Mouse (Mus musculus): ENCODE measurements around the gene Pou2f1.

The Pou2f1 gene

GRCm38 (mm10) chr1:165874645-165875044 is 127.8 kb downstream of the Pou2f1 start:
- DNase-seq = no peak

GRCm38 (mm10) chr1:165868659-165869058 is 133.8 kb downstream of the Pou2f1 start:
- DNase-seq = no peak

GRCm38 (mm10) chr1:165866630-165867280 is 135.7 kb downstream of the Pou2f1 start:
- DNase-seq = no peak

DNA sequence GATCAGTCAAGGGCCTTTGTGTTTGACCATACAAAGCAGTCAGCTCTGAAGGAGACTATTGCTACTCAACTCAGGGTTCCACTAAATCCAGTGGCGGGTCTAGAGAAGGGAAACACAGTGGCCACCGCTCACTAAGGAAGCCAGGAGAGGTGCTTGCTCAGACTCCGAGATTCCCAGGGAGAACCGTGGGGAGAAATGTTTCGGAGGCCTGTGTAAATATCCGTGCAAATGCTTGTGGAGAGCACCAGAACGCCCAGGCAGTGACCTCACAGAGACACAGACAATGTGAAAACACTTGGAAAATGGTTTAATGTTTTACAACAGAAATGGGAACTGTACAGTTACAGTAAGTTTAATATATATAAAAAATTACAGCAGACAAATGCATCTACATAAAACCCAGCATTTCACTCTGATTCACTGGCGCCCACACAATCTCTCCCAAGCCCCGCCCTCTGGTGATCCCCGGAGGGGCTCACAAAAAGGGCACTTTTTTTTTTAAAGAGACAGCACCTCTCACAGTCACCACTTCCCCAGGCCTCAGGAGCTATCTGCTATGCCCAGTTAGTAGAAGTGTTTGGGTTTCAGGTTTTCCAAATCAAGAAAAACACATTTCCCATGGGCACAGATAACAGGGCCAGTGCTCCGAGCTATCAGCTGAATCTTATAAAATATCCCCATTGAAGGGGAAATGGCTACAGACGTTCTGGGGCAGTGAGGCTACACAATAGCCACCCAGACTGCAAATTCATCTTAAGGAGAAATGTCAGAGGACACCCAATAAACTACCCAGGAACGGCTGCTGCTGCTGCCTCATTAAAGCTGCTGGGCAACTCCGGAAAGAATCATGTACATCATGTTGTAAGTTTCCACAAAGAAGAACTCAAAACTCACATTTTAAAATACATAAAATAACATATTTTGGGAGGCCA is 137.3 kb downstream of the Pou2f1 start:
- no peak for DNase-seq

DNA sequence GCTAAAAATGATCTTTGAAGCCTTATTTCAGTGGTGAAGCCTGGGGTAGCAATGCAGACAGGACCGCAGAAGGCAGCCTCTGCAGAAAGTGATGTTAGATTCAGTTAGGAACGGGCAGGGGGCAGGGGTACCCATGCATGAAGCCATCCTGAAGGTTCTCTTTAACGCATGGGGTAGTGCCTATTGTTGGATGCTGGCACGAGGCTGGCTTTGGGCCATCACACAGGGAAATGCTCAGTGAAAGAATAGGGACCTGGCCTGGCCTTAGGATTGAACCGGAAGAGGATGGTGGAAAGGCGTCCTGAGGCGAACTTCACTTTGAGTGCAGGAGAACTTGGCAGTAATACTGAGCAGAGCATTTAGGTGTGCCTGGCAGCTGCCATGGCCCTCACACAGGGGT is 140.4 kb downstream of the Pou2f1 start:
- DNase-seq = no peak

DNA sequence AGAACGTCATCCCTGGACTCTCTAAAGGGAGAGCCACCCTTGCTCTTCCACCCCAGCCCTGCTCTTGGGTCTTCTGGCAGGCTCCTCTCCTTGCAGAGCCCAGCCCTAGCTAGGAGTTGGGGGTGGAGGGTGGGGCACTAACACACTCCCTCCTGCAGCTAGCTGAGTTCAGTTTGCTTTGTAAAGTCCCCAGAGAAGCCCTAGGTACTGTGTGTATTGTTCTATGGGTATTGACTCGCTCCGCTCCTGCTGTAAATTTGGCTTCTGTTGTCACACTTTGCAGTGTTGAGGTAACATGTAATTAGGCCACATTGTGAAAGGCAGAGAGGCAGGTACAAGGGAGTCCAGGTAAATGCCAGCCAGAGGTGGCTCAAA is 141.3 kb downstream of the Pou2f1 start:
- DNase-seq = no peak

GRCm38 (mm10) chr1:165860373-165861234 is 141.9 kb downstream of the Pou2f1 start:
- peak; percentile 48 for DNase-seq

DNA sequence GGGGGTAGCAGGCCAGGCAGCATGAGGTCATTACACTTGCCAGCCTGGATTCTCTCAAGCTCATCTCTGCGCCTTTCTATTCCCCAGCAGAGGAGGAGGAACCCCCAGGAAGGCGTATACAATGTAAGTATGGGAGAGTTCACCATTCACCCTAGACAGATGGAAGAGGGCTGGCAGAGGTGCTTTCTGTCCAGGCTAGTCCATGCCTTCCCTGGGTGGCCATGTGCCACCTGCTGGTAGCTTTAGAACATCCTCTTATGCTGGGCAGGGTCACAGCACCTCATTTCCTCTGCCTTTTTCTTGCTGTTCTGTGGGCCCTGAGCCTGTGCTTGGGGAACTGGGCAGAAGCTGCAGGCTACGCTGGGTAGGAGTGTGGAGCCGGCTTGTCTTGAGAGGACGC is 144.1 kb downstream of the Pou2f1 start:
- no peak for DNase-seq

- DNase-seq = no peak
Measured at GRCm38 (mm10) chr1:165857279-165857678, 145.2 kb downstream of the Pou2f1 start.

- DNase-seq = no peak
Measured at GRCm38 (mm10) chr1:165855759-165856545, 146.5 kb downstream of the Pou2f1 start.

GRCm38 (mm10) chr1:165853729-165854420 is 148.6 kb downstream of the Pou2f1 start:
- peak; percentile 85 for DNase-seq

- DNase-seq = no peak
Measured at GRCm38 (mm10) chr1:165853131-165853721, 149.3 kb downstream of the Pou2f1 start.

DNA sequence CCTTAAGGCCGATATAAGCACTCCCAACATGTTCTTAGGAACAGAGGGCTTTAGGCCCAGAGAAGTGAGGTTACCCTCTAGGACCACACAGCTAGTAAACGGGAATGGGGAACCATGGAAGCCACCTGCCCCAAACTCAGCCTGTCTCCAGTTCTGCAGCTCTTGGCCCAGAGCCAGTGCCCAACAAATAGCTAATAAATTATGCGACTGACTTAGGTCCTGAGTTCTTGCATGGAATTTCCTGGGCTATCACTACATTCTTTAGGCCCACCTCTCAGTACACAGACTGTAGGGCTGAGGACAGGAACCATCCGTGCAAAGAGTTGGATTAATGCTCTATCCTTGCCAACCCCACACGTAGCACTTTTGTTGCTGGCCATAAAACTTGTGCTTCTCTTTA is 150.3 kb downstream of the Pou2f1 start:
- no peak for DNase-seq

GRCm38 (mm10) chr1:165849458-165850445 is 152.7 kb downstream of the Pou2f1 start:
- DNase-seq = no peak

DNA sequence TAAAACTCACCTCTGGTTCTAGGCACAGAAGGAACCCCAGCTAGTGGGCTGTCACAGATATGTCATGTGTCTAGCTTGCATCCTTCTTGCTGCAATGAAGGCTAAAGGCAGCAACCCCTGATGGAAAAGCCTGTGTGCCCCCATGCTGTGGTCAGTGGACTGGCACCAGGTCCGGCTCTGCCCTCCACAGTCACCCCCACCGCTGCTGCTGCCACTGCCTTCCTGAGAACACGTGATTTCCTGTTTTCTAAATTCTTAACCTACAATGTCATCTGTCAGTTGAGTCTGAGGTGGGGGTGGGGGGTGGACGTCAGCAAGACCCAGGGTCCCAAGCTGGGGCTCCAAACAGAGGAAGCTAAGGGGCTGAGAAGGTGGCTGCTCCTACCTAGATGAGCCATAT is 153.6 kb downstream of the Pou2f1 start:
- DNase-seq = no peak

- no peak for DNase-seq
Measured at GRCm38 (mm10) chr1:165848417-165848816, 154.1 kb downstream of the Pou2f1 start.

GRCm38 (mm10) chr1:165845366-165845765 is 157.1 kb downstream of the Pou2f1 start:
- no peak for DNase-seq

DNA sequence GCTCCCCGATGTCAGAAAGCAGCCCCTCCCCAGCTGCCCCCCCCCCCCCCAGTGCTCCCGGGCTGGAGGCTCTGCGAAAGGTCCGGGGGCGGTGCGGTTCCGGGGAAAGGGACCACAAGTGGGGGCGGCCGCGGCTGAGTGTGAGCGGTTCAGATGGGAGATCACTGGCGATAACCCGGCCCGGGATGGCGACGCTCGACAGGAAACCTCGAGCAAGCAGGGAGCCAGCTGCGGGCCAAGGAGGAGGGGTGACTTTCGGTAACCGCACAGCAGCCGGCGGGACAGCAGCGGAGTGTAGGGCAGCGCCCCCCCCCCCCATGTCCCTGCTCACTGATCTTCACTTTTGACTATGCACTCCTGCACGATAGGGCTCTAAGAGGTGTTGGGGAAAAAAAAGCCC is 157.5 kb downstream of the Pou2f1 start:
- peak; percentile 58 for DNase-seq

DNA sequence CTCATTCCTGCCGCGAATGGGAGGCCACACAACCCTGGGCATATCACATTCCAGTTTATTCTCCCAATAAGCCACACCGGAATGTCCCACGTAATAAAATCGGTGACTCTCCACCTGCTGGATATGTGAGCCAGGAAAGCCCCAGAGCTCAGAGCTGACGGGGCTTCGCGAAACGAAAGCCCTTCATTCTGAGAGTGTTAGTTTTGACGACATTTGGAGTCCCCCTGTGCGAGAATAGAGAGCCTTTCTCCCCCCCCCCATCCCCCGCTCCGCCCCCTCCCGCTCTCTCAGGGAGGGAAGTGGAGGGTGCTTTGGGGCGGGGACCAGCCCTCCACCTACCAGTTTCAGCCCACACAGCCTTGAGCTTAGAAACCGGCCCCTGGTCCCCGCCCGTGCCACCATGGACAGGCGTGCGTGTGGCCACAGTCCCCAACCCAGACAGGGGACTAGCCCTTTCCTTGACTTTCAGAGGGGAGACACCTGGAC is 158.0 kb downstream of the Pou2f1 start:
- peak; percentile 50 for DNase-seq

DNA sequence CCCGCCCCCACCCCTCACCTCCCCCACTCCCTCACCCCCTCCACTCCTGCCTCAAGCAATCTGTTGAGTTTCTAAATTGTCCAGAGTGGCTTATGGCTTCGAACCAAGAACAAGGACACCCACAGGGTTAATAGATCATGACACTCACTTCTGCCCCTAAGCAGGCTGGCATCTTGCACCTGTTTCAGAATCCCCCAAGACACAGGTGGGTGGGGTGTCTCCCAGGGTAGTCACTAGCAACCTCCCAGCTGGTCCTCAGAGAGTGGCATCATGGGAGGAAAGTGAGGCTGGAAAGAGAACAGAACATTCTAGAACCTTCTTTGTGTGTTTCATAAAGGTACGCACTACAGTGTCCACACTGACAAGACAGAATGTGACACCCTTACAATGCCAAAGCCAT is 158.9 kb downstream of the Pou2f1 start:
- DNase-seq = no peak

All from kidney, postnatal 10 days (tissue).